Mouse (Mus musculus) erythroid progenitor cell, adult 5-6 weeks (primary cell): ENCODE measurements around the gene Lrrc18. TPM values are rescaled to one million over a fixed set of nuclear protein-coding genes. Genes with fewer than 3 reads are reported as not detected.

Experiments
- ATAC-seq: replicated peaks from 2 replicates; pipeline ENCODE4 v1.8.0; 2016; ENCODE audit warnings: moderate number of reproducible peaks, mild to moderate bottlenecking, moderate TSS enrichment, inconsistent platforms; ENCODE audit not compliant: poor library complexity, low FRiP score, severe bottlenecking
- total RNA-seq, 2 experiments: library from RNA; stranded (forward) in 1 of 2; stranded (reverse) in 1 of 2; fragments of 150-400 nt in 1 of 2; fragments of 186-747, 209-891 nt in 1 of 2; gene quantifications; 2 replicates each; pipeline versions ENCODE4 v1.2.3 to v1.2.4; 2015 to 2017; ENCODE audit warnings: low replicate concordance in 2 of 2

Lrrc18 gene
- total RNA-seq, 2 experiments from 2014 or later, result not detected

DNA sequence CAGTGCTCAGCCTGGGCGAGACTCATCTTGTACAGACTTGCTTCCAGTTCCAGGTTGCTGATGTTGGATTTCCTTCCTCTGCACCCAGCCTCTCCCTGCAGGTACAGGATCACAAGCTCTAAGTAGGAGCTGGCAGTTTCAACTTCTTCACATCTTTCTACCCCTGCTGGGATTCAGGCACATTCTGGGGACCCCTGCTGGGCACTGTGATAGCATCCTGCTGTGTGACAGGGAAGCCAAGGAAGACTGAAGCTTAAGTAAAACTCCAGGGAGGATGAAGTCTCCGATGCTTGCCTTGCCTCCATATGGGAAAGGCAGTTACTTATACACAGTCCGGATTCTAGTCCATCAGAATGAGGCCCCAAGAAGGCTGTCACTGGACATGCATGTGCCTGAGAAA, 45.6 kb downstream of the Lrrc18 start:
- no peak for ATAC-seq

DNA sequence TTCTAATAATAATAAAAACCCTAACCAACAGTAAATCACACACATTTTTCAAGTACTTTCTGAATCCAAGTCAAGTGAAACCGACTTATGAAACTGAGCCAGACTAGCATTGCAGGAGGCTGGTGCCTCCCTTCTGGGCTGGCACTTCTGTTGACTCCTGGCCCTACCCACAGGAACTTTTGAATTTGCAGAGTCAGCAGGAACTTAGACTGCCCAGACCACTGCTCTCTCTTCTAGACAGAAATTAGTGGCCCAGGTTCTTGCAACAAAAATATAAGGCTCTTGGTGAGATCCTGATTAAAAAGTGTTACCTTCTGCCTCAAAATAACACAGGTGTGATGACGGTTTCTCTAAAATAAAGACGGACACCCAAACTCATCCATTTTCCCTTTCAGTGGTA, 54.0 kb downstream of the Lrrc18 start:
- no peak for ATAC-seq

DNA sequence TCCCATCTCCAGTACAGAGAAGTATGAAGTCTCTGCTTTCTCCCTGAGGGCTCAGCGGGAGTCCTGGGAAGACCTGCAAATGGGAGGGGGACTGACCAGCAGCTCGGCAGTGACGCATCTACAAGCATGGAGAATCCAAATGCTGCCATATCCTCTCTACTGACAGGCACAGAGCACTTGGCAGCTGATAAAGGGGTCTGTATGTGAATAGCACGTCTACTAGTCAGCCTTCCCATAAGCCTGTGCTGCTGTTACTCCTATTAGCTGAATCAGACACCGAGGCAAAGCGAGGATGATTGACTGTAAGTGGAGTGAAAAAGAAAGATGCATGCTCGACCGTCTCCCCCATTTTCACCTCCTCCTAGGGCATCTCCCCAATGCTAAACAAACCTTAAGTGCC, 62.3 kb downstream of the Lrrc18 start:
- no peak for ATAC-seq

DNA sequence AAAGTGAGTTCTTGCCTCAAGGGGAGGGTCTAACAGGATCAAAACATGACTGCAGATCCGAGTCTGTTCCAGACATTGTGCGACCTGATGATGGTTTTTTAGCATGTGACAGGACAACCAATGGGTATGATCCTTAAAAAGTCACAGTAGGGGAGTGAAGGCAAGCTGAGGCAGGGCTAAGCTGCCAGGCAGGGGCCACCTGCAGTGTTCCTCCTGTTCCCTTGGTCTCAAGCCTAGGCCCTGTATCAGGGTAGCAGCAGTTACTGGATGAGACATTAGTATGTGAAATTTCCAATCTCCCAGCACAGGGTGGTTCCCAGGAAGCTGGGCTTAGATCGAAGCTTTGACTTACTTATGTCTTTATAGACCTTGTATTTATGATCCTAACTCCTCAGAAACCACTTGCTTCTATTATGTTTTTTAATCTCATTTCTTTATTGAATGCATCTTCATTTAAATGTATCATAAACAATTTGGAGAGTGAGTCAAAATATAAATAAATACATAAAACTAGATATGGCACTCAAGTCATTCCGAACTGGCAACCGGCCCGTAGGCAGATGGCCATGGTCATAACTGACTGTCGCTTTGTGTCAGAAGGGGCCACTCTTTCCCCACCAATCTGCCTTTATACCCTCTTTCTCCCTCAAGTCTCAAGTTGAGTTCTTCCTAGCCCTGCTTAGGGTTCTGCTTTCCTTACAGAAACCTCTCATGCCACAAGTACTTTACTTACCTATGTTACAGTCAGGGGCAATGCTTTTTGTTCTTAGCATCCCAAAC, 67.9 kb downstream of the Lrrc18 start:
- no peak for ATAC-seq

DNA sequence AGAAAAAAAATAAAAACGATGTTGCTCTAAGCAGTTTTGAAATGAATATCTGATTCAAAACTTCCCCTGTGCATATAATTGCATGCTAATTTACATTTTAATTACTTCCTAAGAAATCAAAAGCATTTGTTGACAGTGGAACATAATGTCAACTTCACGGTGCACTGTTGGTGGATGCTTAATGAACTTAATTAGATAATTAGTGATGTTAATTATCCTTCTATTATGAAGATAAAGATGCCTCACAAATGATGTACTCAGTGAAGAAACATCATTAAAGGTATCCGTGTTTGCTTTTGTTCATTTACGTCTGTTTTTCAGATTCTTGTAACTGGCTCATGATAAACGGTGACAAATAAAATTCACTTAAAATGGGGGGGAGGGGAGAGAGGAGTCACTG, 71.8 kb downstream of the Lrrc18 start:
- no peak for ATAC-seq

Other genes starting within 250 kb of the Lrrc18 start
- gene Tmem273, start 205.4 kb upstream of the Lrrc18 start, total RNA-seq (2015; ENCODE audit: low replicate concordance), result 1.8 and 4.6 TPM in 2 replicates
- 1.3 and 15.4 TPM in 2 replicates for gene Tmem273, start 205.4 kb upstream of the Lrrc18 start, total RNA-seq (2017; ENCODE audit: low replicate concordance)
- gene Fam170b, start 157.4 kb upstream of the Lrrc18 start, total RNA-seq (2015; ENCODE audit: low replicate concordance), result not detected in 2 replicates
- gene Fam170b, start 157.4 kb upstream of the Lrrc18 start, total RNA-seq (2017; ENCODE audit: low replicate concordance), result not detected in 2 replicates
- gene Vstm4, start 134.6 kb upstream of the Lrrc18 start, total RNA-seq (2015; ENCODE audit: low replicate concordance), result 1.1 and 1.3 TPM in 2 replicates
- gene Vstm4, start 134.6 kb upstream of the Lrrc18 start, total RNA-seq (2017; ENCODE audit: low replicate concordance), result 1.4 and 2.6 TPM in 2 replicates
- 9.6 and 32.4 TPM in 2 replicates for gene Wdfy4, start 194.1 kb downstream of the Lrrc18 start, total RNA-seq (2015; ENCODE audit: low replicate concordance)
- gene Wdfy4, start 194.1 kb downstream of the Lrrc18 start, total RNA-seq (2017; ENCODE audit: low replicate concordance), result 5.2 and 7.8 TPM in 2 replicates
- not detected in 2 replicates for gene Arhgap22, start 222.6 kb downstream of the Lrrc18 start, total RNA-seq (2015; ENCODE audit: low replicate concordance)
- 3.1 TPM in 1 of 2 replicates, not detected in the other for gene Arhgap22, start 222.6 kb downstream of the Lrrc18 start, total RNA-seq (2017; ENCODE audit: low replicate concordance)